Mouse (Mus musculus) cerebellum, postnatal 4 days (tissue): ENCODE data around the gene Vmn1r119.
"Not testable (repeated sequence)": the region's sequence is repeated elsewhere in the genome, so short reads cannot be mapped to it uniquely, and the experiment has no call there.

Experiments used
- DNase-seq, 2 experiments: peaks; one replicate each; pipeline ENCODE4 v3.0.0; 2022; ENCODE audit warnings: low spot score in 2 of 2, mixed read lengths in 1 of 2

Gene Vmn1r119

DNA sequence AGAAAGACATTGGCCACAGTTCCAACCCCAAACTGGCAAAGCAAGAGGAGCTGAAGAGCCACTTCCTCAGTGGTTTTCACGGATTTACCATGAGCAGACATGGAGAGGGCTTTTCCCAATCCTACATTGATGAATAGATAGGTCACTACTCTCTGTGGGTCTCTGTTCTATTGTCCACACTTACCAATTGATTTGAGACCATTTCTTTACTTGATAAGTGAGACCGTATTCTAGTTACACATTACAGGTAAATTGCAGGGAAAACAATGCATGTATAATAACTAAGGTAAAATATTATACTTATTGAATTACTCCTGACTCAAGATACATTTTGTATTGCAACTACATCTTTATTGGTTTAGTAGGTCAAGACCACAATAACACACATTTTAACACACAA is at the start of gene Vmn1r119:
Gene Vmn1r119 (minus strand): TSS at position 101 of the 400 bp plus-strand sequence.
- not testable (repeated sequence) for DNase-seq

DNA sequence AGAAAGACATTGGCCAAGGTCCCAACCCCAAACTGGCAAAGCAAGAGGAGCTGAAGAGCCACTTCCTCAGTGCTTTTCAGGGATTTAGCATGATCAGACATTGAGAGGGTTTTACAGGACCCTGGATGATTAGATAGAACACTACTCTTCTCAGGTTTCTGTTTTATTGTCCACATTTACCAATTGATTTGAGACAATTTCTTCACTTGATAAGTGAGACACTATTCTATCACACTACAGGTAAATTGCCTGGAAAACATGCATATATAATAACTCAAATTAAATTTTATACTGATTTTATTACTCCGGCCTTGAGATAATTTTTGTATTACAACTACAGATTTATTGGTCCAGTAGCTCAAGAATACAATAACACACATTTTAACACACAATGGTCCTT is 41.4 kb upstream of the Vmn1r119 start, which contains the start of gene Vmn1r120:
Gene Vmn1r120 (minus strand): TSS at position 101 of the 400 bp plus-strand sequence.
- not testable (repeated sequence) for DNase-seq
